Mouse (Mus musculus): ENCODE data around the gene Gpr183.
A peak's percentile ranks its signal among the peaks of the same experiment; 100 is the strongest.

The Gpr183 gene

GRCm38 (mm10) chr14:121957176-121957871 is 7.7 kb downstream of the Gpr183 start:
- DNase-seq (ENCODE audit: low spot score in 2 of 2), result no peak

GRCm38 (mm10) chr14:121956291-121956690 is 8.7 kb downstream of the Gpr183 start:
- DNase-seq (ENCODE audit: low spot score in 2 of 2), result no peak

GRCm38 (mm10) chr14:121955176-121955795 is 9.7 kb downstream of the Gpr183 start:
- no peak for DNase-seq (ENCODE audit: low spot score in 2 of 2)

- DNase-seq (ENCODE audit: low spot score in 2 of 2), result peak in 1 of 2 experiments; percentile 10
Measured at GRCm38 (mm10) chr14:121954608-121955007, 10.4 kb downstream of the Gpr183 start.

- DNase-seq (ENCODE audit: low spot score in 2 of 2), result no peak
Measured at GRCm38 (mm10) chr14:121954129-121954528, 10.9 kb downstream of the Gpr183 start.

GRCm38 (mm10) chr14:121952046-121952400 is 13.0 kb downstream of the Gpr183 start:
- DNase-seq (ENCODE audit: low spot score in 2 of 2), result peak in 1 of 2 experiments; percentile 5

- peak in 1 of 2 experiments; percentile 11 for DNase-seq (ENCODE audit: low spot score in 2 of 2)
Measured at GRCm38 (mm10) chr14:121951399-121952045, 13.5 kb downstream of the Gpr183 start.

GRCm38 (mm10) chr14:121949897-121950296 is 15.1 kb downstream of the Gpr183 start:
- DNase-seq (ENCODE audit: low spot score in 2 of 2), result peak in 1 of 2 experiments; percentile 7

GRCm38 (mm10) chr14:121949436-121949835 is 15.6 kb downstream of the Gpr183 start:
- DNase-seq (ENCODE audit: low spot score in 2 of 2), result peak in 1 of 2 experiments; percentile 5

GRCm38 (mm10) chr14:121947966-121948365 is 17.0 kb downstream of the Gpr183 start:
- DNase-seq (ENCODE audit: low spot score in 2 of 2), result no peak

GRCm38 (mm10) chr14:121947201-121947760 is 17.7 kb downstream of the Gpr183 start:
- peak in 1 of 2 experiments; percentile 6 for DNase-seq (ENCODE audit: low spot score in 2 of 2)

GRCm38 (mm10) chr14:121946728-121947127 is 18.3 kb downstream of the Gpr183 start:
- peak in 1 of 2 experiments; percentile 7 for DNase-seq (ENCODE audit: low spot score in 2 of 2)

GRCm38 (mm10) chr14:121946131-121946530 is 18.9 kb downstream of the Gpr183 start:
- peak in 1 of 2 experiments; percentile 6 for DNase-seq (ENCODE audit: low spot score in 2 of 2)

GRCm38 (mm10) chr14:121939582-121939981 is 25.4 kb downstream of the Gpr183 start:
- DNase-seq (ENCODE audit: low spot score in 2 of 2), result peak in 1 of 2 experiments; percentile 7

- peak in 1 of 2 experiments; percentile 58 for DNase-seq (ENCODE audit: low spot score in 2 of 2)
Measured at GRCm38 (mm10) chr14:121938256-121939191, 26.5 kb downstream of the Gpr183 start.

- peak in 1 of 2 experiments; percentile 44 for DNase-seq (ENCODE audit: low spot score in 2 of 2)
Measured at GRCm38 (mm10) chr14:121937601-121938255, 27.3 kb downstream of the Gpr183 start.

GRCm38 (mm10) chr14:121936856-121937255 is 28.1 kb downstream of the Gpr183 start:
- peak in 1 of 2 experiments; percentile 11 for DNase-seq (ENCODE audit: low spot score in 2 of 2)

- DNase-seq (ENCODE audit: low spot score in 2 of 2), result peak in 1 of 2 experiments; percentile 7
Measured at GRCm38 (mm10) chr14:121936356-121936755, 28.6 kb downstream of the Gpr183 start.

GRCm38 (mm10) chr14:121934597-121934946 is 30.4 kb downstream of the Gpr183 start:
- no peak for DNase-seq (ENCODE audit: low spot score in 2 of 2)

GRCm38 (mm10) chr14:121933906-121934596 is 30.9 kb downstream of the Gpr183 start:
- DNase-seq (ENCODE audit: low spot score in 2 of 2), result peak in 1 of 2 experiments; percentile 12
